Mouse (Mus musculus) G1E-ER4 (cell line): Measurements from ENCODE around the gene Atp5e. TPM values are rescaled to one million over a fixed set of nuclear protein-coding genes. Genes with fewer than 3 reads are reported as not detected.

Experiments
- GATA1 ChIP-seq: IDR thresholded peaks from one replicate; pipeline ENCODE4 v1.8.0; 2012; ENCODE audit warnings: low read length, inconsistent platforms
- polyA plus RNA-seq: library from polyadenylated mRNA; stranded (reverse); fragments of >175 nt; gene quantifications from 2 replicates; pipeline ENCODE4 v1.2.3, GENCODE M21; 2012

The Atp5e gene
- polyA plus RNA-seq, 1 experiment = 1.6 TPM

DNA sequence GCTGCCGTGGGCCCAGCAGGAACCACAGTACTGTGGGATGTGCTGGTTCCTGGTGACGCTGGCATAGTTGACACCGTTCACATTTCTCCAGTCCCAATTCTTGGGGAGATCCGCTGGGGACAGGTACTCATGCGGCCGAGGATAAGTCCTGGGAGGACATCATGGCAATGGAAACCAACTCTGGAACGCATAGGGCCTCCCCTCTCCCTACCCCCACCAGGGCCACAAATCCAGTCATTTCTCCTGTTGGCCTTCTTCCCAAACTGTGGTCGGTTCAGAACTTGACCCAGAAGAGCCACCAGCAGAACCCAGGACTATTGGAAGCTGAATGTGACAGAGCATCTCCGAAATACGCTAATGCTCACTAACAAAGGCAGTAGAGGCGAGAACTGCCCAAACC, 25.7 kb downstream of the Atp5e start:
- no peak for TF ChIP-seq GATA1

DNA sequence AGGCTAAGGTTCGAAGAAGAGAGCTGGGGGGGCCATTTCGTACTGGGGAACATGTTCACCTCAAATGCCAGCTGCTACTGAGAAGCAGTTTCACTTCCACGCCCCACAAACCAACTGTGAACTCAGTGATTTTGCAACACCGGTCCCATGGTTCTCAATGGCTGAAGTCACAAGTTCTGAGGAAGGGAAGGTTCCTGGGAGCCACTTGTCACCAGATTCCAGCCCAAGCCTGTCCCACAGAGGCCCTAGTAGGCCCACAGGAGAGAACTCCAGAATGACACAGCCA, 26.3 kb downstream of the Atp5e start:
- TF ChIP-seq GATA1 = no peak

DNA sequence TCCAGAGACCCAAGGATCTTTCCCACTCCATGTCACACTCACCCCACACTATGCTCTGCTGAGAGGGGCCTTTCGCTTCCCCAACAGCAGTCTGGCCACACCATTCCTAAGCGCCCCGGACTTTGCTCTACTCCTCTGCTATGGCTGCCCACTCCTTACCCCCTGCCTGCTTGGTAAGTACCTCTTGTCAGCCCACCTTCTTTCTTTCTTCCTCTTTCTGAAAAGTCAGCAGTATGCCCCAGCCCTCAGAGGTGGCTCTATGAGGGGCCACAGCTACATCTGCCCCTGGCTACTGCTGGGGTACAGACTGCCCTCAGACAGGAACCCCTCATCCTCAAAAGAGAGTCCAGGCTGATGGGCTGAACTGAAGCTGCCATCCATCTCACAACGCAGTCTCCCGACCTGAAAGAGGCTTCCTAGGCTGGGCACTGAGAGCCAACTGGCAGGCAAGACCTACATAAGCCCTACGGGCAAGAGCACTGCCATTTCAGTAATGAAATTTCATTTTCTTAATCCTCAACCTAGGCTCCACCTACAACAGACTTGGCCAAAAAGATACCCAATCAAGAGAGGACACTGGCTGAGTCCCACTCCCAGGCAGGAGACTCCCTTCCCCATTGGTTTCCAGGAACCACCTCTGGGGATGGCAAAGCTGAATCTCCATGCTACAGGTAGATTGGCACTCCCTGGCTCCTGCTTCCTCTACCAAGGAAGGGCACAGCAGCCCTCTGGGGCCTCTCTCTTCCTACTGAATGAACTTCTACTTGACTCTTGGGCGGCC, 26.8 kb downstream of the Atp5e start:
- TF ChIP-seq GATA1 = no peak

DNA sequence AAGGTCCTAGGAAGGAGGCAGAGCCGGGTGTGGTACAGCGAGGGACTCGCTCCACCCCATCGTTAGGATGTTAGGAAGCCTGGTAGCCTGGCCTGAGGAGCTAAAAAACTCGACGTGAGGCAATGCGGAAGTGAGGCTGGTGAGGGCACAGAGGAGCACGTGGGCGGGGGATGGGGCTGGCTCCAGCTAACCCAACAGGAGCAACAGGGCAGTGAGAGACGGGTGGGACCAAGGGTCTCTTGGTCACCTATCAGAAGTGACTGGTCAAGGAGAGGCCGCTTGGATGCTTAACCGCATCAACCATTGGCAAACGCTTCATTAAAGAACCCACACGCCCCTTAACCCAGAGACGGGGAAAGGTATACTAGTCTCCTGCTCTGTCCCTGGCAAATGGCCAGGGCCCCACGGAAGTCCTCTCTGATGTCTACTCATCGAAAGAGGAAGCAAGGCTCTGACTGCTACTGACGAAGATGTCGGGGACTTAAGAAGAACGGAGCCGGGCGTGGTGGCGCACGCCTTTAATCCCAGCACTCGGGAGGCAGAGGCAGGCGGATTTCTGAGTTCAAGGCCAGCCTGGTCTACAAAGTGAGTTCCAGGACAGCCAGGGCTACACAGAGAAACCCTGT, 27.7 kb downstream of the Atp5e start:
- no peak for TF ChIP-seq GATA1

DNA sequence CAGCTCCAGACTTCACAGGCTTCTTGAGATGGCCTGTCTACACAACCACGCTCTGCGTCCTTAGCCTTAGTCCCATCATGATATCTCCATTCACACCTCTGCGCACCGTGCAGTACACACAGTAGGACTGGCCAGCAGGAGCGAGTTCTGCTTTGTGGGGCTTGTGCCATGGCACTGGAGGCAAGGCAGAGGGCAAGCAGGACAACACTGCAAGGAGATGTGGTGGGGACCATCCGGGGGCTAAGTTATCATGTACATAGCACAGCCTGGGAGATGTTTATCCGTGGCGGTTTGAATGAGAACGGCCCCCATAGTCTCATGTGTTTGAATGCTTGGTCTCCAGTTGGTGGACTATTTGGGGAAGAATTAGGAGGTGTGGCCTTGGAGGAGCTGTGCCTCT, 29.0 kb downstream of the Atp5e start:
- no peak for TF ChIP-seq GATA1

DNA sequence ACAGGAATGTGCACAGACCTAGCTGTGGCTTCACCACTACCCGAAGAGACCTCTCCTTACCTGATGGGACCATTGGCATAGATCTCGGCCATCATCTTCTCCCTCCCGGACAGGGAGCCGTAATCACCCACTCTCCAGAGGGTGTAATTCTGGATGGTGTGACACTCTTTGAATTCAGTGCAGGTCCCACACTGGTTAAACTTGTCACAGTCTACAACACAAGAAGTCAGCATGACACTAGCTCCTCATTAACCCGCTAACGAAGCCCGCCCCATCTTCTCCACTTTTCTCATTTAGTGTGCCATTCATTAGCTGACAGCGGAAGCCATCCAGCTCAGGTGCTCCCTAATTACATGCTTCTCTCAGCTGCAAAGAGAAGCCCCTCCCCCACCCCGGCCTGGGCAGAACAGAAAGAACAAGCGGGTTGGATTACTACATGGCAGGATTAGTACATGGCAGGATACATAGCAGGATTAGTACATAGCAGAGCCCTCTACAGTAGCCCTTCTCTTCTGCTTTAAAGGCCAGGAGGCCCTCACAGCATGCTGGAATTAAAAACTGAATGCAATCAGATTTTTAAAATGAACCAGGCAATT, 34.8 kb downstream of the Atp5e start:
- TF ChIP-seq GATA1 = no peak

DNA sequence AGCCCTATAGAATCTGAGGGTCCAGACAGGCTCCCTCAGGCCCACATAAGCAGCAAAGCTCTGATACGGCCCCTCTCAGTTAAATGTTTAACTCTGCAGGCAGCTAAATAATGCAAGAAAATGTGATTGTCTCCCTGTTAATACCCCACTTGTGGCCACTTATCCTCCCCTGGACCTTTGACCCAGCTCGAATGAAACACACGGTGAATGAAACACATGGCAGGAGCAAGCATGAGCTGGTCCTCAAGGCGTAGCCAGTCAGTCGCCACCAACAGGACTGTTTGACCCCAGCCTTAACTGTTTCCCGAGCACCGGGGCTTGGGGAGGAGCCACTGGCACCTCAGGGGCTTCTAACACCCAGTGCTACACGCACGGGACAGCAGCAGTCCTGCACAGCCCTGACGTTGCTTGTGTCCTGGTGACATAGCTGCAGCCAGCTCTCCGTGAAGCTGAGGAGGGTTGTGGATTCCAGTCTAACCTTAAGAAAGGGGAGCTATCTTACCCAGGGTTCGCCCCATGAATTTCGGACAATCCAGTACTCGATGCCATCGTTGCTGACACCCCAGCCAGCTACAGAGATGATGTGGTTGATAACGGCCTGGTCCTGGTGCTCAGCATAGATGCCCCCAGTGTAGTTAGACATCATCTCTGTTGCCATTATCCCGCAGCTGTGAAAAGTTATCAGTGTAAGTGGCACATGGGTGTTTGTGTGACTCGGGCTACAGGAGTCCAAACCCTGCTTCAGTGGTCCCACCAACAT, 35.6 kb downstream of the Atp5e start:
- TF ChIP-seq GATA1 = no peak

DNA sequence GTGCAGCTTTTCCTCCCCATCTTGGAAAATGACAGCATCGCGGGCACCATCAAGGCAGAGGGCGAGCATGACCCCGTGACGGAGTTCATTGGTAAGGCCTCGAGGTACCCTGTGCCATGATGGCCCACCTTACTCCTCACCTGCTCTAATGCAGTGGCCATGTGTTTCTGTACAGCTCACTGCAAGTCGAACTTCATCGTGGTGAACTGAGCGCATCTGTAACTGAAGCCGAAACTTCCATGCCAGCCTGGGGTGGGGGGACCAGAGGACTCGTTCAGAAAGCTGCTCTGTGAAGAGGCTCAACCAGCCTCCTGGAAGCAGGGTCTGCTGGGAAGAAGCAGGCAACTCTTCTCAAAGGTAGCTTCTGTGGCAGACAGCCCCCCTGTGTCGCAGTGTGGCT, 37.0 kb downstream of the Atp5e start:
- no peak for TF ChIP-seq GATA1

DNA sequence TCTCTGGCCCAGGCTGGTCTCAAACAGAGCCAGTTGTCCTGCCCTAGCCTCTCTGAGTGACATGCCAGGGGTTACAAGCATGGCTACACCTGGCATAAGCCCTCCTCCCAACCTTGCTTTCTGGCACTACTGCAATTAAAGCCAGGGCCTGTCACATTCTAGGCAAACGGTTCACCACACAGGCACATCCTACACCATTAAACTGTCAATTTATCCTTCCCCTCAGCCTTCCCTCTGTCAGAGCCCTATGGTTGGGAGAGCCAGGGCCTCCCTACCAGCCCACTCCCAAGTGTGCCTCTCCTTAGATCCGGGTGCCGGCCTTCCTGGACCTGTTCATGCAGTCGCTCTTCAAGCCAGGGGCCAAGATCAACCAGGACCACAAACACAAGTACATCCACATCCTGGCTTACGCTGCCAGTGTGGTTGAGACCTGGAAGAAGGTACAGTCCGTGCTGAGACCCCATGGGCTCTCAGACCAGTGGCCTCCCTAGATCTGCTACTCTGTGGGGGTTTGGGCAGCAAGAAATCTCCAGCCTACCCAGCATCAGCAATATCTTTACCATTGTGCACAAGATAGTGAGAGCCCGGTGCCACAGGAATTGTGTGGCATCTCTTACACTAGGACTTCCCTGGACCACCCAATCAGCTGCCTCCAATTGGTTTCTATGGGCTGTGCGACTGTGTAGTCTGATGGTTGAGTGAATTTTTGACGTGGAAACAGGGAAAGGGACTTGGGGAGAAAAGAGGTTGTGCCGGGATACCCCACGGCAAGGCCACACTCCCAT, 39.4 kb downstream of the Atp5e start:
- TF ChIP-seq GATA1 = no peak

DNA sequence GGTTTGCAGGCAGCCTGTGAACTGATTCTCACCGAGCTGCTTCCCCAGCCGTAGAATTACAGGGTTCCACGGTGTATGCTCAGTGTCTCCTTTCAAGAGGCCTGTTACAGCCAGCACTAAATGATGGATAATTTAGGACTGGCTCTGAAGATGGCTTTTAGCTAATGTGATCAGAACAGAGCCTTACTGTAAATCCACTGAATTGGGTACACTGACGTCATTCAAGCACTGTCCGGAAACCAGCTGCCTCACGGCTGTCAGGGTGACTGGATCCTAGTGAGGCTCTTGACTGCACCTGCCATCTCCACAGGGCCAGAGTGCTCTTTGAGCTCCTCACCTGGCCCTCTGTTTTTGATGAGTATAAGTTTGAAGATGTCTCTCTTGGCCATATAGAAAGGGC, 42.8 kb downstream of the Atp5e start:
- no peak for TF ChIP-seq GATA1

DNA sequence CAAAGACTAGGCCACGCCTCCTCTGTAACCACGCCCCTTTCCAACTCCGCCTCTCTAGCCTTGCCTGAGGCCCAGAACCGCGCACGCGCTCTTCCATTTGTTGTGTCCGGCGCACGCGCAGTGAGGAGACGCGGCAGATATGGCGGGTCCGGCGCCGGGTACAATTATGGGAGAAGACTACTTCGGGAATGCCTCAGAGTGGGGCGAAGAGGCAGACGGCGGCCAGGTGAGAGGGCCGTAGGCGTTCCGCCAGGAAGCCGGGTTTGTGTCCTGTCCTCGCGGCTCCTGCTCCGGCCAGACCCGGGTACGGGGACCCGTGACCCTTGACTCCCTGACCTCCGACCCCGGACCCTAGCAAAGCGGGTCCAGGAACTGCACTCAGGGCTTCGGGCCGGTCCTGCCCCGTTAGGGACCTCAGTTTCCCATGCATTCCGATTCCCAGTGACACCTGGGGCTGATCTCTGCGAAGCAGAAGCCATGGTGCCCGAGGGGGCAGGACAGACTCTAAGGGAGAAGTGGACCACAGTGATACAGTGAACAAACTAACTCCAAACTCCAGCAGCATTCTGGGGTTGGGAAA, 48.1 kb downstream of the Atp5e start, which contains the start of gene Nelfcd:
Gene Nelfcd (plus strand): TSS at position 74 of the 580 bp plus-strand sequence.
- TF ChIP-seq GATA1 = no peak

DNA sequence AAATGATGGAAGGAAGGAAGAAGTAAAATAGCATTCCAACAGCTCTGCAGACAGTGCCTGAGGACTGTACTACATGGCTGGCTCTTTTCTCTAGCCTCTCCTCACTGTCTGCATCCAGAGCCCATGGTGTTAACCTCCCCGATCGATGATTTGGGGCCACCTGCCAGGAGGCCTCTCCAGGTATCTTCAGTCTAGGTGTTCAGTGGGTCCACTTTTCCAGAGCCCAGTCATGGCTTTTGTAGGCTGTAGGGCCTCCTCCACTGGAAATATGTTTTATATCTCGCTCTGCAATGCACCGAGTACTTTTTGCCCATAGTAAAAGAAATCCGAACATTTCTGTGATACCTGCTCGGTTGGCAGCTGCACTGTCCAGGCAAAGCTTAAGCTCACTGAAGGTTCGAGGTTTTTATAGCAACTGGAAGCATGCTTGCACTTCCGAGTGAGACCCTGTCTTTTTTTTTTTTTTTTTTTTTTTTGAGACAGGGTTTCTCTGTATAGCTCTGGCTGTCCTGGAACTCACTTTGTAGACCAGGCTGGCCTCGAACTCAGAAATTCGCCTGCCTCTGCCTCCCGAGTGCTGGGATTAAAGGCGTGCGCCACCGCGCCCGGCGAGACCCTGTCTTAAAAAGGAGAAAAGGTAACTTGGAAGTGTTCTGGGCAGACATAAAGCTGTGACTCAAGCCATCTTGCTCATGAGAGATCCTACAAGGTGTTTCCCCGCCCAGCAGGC, 48.7 kb downstream of the Atp5e start:
- no peak for TF ChIP-seq GATA1

DNA sequence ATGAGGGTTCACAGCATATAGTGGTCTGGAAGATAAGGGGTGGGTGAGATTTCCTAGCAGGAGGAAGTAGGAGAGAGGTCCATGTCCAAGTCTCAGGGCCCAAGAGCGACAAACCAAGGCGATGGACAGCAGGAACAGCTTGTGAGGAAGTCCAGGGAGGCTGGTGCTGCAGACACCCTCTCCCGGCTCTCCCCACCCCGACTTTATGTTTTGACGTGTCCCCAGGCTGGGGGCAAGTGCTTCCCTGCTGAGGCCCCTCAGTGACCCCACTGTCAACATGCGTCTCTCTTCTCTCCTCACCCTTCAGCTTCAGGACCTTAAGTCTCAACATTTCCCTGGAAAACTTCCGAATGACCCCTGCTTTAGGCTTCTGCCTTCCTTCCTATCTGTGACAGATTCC, 50.8 kb downstream of the Atp5e start:
- no peak for TF ChIP-seq GATA1

Other genes with a start within 250 kb of the Atp5e start
- gene Gnas, start 179.8 kb downstream of the Atp5e start, polyA plus RNA-seq = 904 and 929 TPM in 2 replicates
- 0.33 and 0.42 TPM in 2 replicates for gene Gm20721, start 117.4 kb downstream of the Atp5e start, polyA plus RNA-seq
- gene Nelfcd, start 48.3 kb downstream of the Atp5e start, polyA plus RNA-seq = 68.3 and 70.6 TPM in 2 replicates
- 34.8 and 42.1 TPM in 2 replicates for gene Ctsz, start 25.1 kb downstream of the Atp5e start, polyA plus RNA-seq
- gene Tubb1, start 13.4 kb downstream of the Atp5e start, polyA plus RNA-seq = 0.05 TPM in 1 of 2 replicates, not detected in the other
- 35.2 and 51.9 TPM in 2 replicates for gene Prelid3b, start 9.0 kb upstream of the Atp5e start, polyA plus RNA-seq
- under 0.01 TPM in 1 of 2 replicates, not detected in the other for gene Zfp831, start 179.4 kb upstream of the Atp5e start, polyA plus RNA-seq